Mouse (Mus musculus) left cerebral cortex, adult 18-20 months (tissue): ENCODE data around the gene Sox13. TPM values are rescaled to one million over a fixed set of nuclear protein-coding genes. Genes with fewer than 3 reads are reported as not detected.
"Not testable (repeated sequence)": the region's sequence is repeated elsewhere in the genome, so short reads cannot be mapped to it uniquely, and the experiment has no call there.

Source experiments
- DNase-seq, 2 experiments: peaks; one replicate each; pipeline ENCODE4 v3.0.0; 2021 to 2022; ENCODE audit warnings: low spot score in 2 of 2, mixed read lengths in 1 of 2
- total RNA-seq, 2 experiments: library from RNA; stranded (reverse); gene quantifications; 2 replicates each; pipeline ENCODE4 v1.2.3; 2021

Sox13 gene
- total RNA-seq, 2 experiments from 2014 or later = 9.2 to 11.9 TPM

- DNase-seq = not testable (repeated sequence)
These were observed 83.8 kb downstream of the Sox13 start for GRCm38 (mm10) chr1:133340403-133340802.

DNA sequence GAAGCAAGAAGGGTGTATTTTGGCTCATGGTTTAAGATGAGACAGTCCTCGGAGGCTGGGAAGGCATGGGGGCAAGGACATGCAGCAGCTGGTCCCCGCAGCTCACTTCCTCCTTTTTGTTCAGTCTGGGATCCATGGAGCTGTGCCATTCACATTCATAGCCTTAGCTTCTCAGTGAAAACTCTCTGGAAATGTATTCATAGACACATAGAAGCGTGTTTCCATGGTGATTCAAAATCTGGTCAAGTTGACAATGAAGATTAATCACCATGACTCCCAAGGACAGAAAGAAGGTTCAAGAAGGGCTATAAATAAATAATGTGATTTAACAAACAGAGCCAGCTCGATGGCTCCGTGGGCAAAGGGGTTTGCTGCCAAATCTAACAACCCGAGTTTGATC, 90.2 kb downstream of the Sox13 start:
- DNase-seq = no peak

- DNase-seq = peak in 1 of 2 experiments; percentile 38
These were observed 91.3 kb downstream of the Sox13 start for GRCm38 (mm10) chr1:133332656-133333430.

Other genes starting within 250 kb of the Sox13 start
- gene Golt1a, start 114.6 kb downstream of the Sox13 start, total RNA-seq = 1 to 10 TPM in 1 of 2 experiments, not detected in 1; 1.1 TPM
- gene Kiss1, start 102.5 kb downstream of the Sox13 start, total RNA-seq = not detected
- gene Ren1, start 73.9 kb downstream of the Sox13 start, total RNA-seq = not detected
- gene Etnk2, start 60.8 kb downstream of the Sox13 start, total RNA-seq = 10 to 100 TPM; 11.2 to 11.6 TPM
- 10 to 100 TPM; 58.7 to 64.4 TPM for gene Snrpe, start 185.9 kb upstream of the Sox13 start, total RNA-seq
- gene Zbed6, start 236.5 kb upstream of the Sox13 start, total RNA-seq = 1 to 10 TPM; 8.3 TPM
- gene Gm38394, start 236.9 kb upstream of the Sox13 start, total RNA-seq = 10 to 100 TPM; 23.9 to 27.1 TPM